Mouse (Mus musculus) heart, adult 10 weeks (tissue): ENCODE measurements around the gene Omt2a. TPM values are rescaled to one million over a fixed set of nuclear protein-coding genes. Genes with fewer than 3 reads are reported as not detected.

ENCODE experiments used
- polyA plus RNA-seq: library from polyadenylated mRNA; stranded (reverse); fragments of 350-450 nt; fragmentation: Illumina TruSeq; extraction: RNeasy Lipid Tissue Mini Kit (QIAGEN cat#74804); gene quantifications from one replicate; pipeline ENCODE4 v1.2.3, GENCODE M21; 2014; ENCODE audit warnings: low read depth, low replicate concordance

Omt2a gene
- not detected for polyA plus RNA-seq

GRCm38 (mm10) chr9:78314696-78315095 lies at the start of gene Omt2a:
TSS of gene Omt2a (minus strand) at chr9:78314796.

GRCm38 (mm10) chr9:78355611-78356010 lies 41.0 kb upstream of the Omt2a start, which contains the start of gene Gsta2:
TSS of gene Gsta2 (minus strand) at chr9:78355788.

GRCm38 (mm10) chr9:78327289-78327688 lies 12.7 kb upstream of the Omt2a start, which contains the start of gene Omt2b:
TSS of gene Omt2b (plus strand) at chr9:78327589.

DNA sequence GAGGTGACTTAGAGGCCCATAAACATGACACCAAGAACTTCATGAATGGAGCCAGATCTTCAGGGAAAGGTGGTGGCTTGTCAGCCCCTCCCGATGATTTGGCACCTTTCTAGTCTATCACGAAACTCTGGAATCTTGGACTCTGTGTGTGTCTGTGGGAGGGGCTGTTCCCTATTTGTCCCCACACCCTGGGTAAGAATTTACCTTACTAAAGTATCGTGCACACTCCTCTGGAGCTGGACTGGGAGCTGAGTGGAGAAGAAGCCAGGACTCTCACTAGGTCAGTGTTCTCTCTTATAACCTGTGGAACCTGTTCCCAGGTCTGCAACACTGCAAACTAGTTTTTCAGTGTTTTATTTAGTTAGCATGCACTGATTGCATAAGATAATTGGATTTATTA lies 24.9 kb downstream of the Omt2a start, which contains the start of gene Gm10639:
Gm10639 (plus strand) TSS at position 201 of the 400 bp plus-strand sequence.

Other genes with a start within 250 kb of the Omt2a start
- 50.4 TPM for gene Fbxo9, start 205.7 kb downstream of the Omt2a start, polyA plus RNA-seq
- gene Ick, start 205.6 kb downstream of the Omt2a start, polyA plus RNA-seq: 10.2 TPM
- 131 TPM for gene Gsta4, start 132.0 kb downstream of the Omt2a start, polyA plus RNA-seq
- 8.0 TPM for gene Gsta1, start 84.1 kb downstream of the Omt2a start, polyA plus RNA-seq
- 5.5 TPM for gene Gm3776, start 57.7 kb downstream of the Omt2a start, polyA plus RNA-seq
- not detected for gene Gm10639, start 24.9 kb downstream of the Omt2a start, polyA plus RNA-seq
- gene Omt2b, start 12.8 kb upstream of the Omt2a start, polyA plus RNA-seq: not detected
- not detected for gene Gsta2, start 41.0 kb upstream of the Omt2a start, polyA plus RNA-seq
- gene Dppa5a, start 53.4 kb upstream of the Omt2a start, polyA plus RNA-seq: not detected
- not detected for gene Ooep, start 63.9 kb upstream of the Omt2a start, polyA plus RNA-seq
- gene Ddx43, start 81.0 kb upstream of the Omt2a start, polyA plus RNA-seq: not detected
- gene Cgas, start 128.4 kb upstream of the Omt2a start, polyA plus RNA-seq: 0.58 TPM
- 30.0 TPM for gene Mto1, start 133.4 kb upstream of the Omt2a start, polyA plus RNA-seq
- gene Gm17324, start 134.0 kb upstream of the Omt2a start, polyA plus RNA-seq: not detected
- 1,325 TPM for gene Eef1a1, start 174.4 kb upstream of the Omt2a start, polyA plus RNA-seq